Mouse (Mus musculus): ENCODE results near the gene Mlxipl.

DNA sequence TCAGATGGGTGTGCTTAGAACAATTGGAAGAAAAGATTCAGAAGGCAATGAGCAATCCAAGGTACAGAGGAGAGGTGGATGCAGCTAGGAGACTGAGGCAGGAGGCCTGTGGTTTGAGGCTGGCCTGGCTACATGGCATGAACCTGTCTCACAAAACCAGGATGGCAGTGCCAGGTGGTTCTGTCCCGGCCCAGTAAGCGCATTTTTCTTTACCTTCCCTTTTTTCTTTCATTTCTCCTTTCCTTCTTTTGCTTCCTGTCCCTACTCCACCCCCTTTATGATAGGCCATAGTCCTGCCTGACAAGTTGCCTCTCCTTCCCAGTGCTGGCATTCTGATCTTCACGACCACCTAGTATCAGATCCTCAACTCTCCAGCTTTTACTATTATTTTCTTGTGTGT lies 95.3 kb downstream of the Mlxipl start:
- TF ChIP-seq POLR2A (IDR thresholded peaks at IDR 0.05; ENCODE audit: low read depth, low read length) (no peak), CTCF (IDR thresholded peaks at IDR 0.05; ENCODE audit: extremely low read depth, insufficient read length, insufficient replicate concordance, low read depth, low read length) (no peak)
